Mouse (Mus musculus) CH12.LX (cell line): ENCODE measurements around the gene Rpusd2. TPM values are rescaled to one million over a fixed set of nuclear protein-coding genes. Genes with fewer than 3 reads are reported as not detected.

Experiments used
- DNase-seq: peaks from one replicate; pipeline ENCODE4 v3.0.0-alpha.2; 2013; ENCODE audit errors: extremely low read depth
- H3K27ac ChIP-seq: 2 replicates; pipeline ENCODE4 v1.5.1; 2012; ENCODE audit warnings: low read depth, mild to moderate bottlenecking, control low read depth, moderate library complexity; ENCODE audit not compliant: insufficient read depth
- H3K27me3 ChIP-seq: replicated peaks from 2 replicates; pipeline ENCODE3; 2012; ENCODE audit warnings: inconsistent platforms
- H3K36me3 ChIP-seq, 2 experiments: replicated peaks in 1 of 2; 2 replicates each; pipeline versions ENCODE3 to v1.6.1; 2012; ENCODE audit warnings: inconsistent platforms in 1 of 2, low read length in 1 of 2, mild to moderate bottlenecking in 1 of 2, mixed read lengths in 1 of 2, moderate library complexity in 1 of 2; ENCODE audit not compliant: control insufficient read depth in 1 of 2, insufficient read depth in 1 of 2
- H3K4me1 ChIP-seq, 2 experiments: 2 replicates each; pipeline ENCODE4 v1.6.1; 2012; ENCODE audit warnings: inconsistent platforms in 1 of 2, moderate library complexity in 1 of 2; ENCODE audit not compliant: insufficient read depth in 2 of 2, control insufficient read depth in 1 of 2
- H3K4me2 ChIP-seq: 2 replicates; pipeline ENCODE4 v1.6.1; 2012; ENCODE audit warnings: low read depth, mild to moderate bottlenecking, control low read depth; ENCODE audit not compliant: poor library complexity, insufficient read depth, severe bottlenecking
- H3K4me3 ChIP-seq, 3 experiments: fragments of 150-350 bp in 1 of 3; sonication (generic) in 1 of 3; replicated peaks in 1 of 3; 2 replicates each; pipeline versions ENCODE3 to v1.5.1; 2011 to 2012; ENCODE audit warnings: low read depth in 2 of 3, low read length in 2 of 3, mild to moderate bottlenecking in 2 of 3, moderate library complexity in 2 of 3, control low read depth in 1 of 3, improper control_type of control experiment in 1 of 3, inconsistent platforms in 1 of 3, mixed read lengths in 1 of 3; ENCODE audit not compliant: poor library complexity in 1 of 3
- H3K79me2 ChIP-seq: replicated peaks from 2 replicates; pipeline ENCODE4 v1.6.1; 2012; ENCODE audit warnings: mild to moderate bottlenecking, moderate library complexity; ENCODE audit not compliant: control insufficient read depth, poor library complexity, insufficient read depth, severe bottlenecking; ENCODE audit errors: extremely low read depth
- H3K9ac ChIP-seq: 2 replicates; pipeline ENCODE4 v1.6.1; 2012; ENCODE audit warnings: low read depth, mild to moderate bottlenecking, control low read depth, moderate library complexity; ENCODE audit not compliant: insufficient read depth
- H3K9me3 ChIP-seq: replicated peaks from 2 replicates; pipeline ENCODE3; 2012; ENCODE audit warnings: low read length, inconsistent platforms, mixed read lengths
- BHLHE40 ChIP-seq: IDR thresholded peaks from 2 replicates; pipeline ENCODE4 v1.6.1; 2011; ENCODE audit warnings: mild to moderate bottlenecking, low read depth, low read length, improper control_type of control experiment
- CTCF ChIP-seq, 2 experiments: IDR thresholded peaks in 1 of 2; conservative IDR thresholded peaks in 1 of 2; 2 replicates each; pipeline ENCODE4 v1.5.1; 2011 to 2012; ENCODE audit warnings: low read depth in 2 of 2, low read length in 2 of 2, improper control_type of control experiment in 1 of 2, inconsistent platforms in 1 of 2, mild to moderate bottlenecking in 1 of 2, moderate library complexity in 1 of 2
- ELF1 ChIP-seq: IDR thresholded peaks from 2 replicates; pipeline ENCODE4 v1.6.1; 2014; ENCODE audit warnings: low read depth, mild to moderate bottlenecking, inconsistent platforms, low read length, improper control_type of control experiment
- EP300 ChIP-seq: IDR thresholded peaks from 2 replicates; pipeline ENCODE4 v1.6.1; 2011; ENCODE audit warnings: low read length, improper control_type of control experiment
- ETS1 ChIP-seq: conservative IDR thresholded peaks from 2 replicates; pipeline ENCODE4 v1.6.1; 2012; ENCODE audit warnings: low read depth, mild to moderate bottlenecking, inconsistent platforms, low read length, improper control_type of control experiment, moderate library complexity
- GABPA ChIP-seq: IDR thresholded peaks from 2 replicates; pipeline ENCODE4 v1.6.1; 2012; ENCODE audit warnings: low read depth, low read length, improper control_type of control experiment, inconsistent platforms; ENCODE audit not compliant: insufficient replicate concordance
- IRF4 ChIP-seq: IDR thresholded peaks from 2 replicates; pipeline ENCODE4 v1.6.1; 2014; ENCODE audit warnings: low read depth, mild to moderate bottlenecking, inconsistent platforms, low read length, improper control_type of control experiment
- JUN ChIP-seq: IDR thresholded peaks from 2 replicates; pipeline ENCODE4 v1.6.1; 2011; ENCODE audit warnings: low read depth, mild to moderate bottlenecking, low read length, improper control_type of control experiment, moderate library complexity; ENCODE audit not compliant: insufficient read depth
- JUND ChIP-seq: conservative IDR thresholded peaks from 2 replicates; pipeline ENCODE4 v1.6.1; 2011; ENCODE audit warnings: low read depth, low read length, improper control_type of control experiment
- KAT2A ChIP-seq: IDR thresholded peaks from 2 replicates; pipeline ENCODE4 v1.6.1; 2012; ENCODE audit warnings: low read length, improper control_type of control experiment, inconsistent platforms; ENCODE audit not compliant: insufficient replicate concordance
- MAFK ChIP-seq: IDR thresholded peaks from 2 replicates; pipeline ENCODE4 v1.6.1; 2011; ENCODE audit warnings: low read length, improper control_type of control experiment; ENCODE audit not compliant: insufficient replicate concordance
- MEF2A ChIP-seq: IDR thresholded peaks from 2 replicates; pipeline ENCODE4 v1.6.1; 2014; ENCODE audit warnings: low read depth, mild to moderate bottlenecking, inconsistent platforms, low read length, improper control_type of control experiment, borderline replicate concordance
- MXI1 ChIP-seq: IDR thresholded peaks from 2 replicates; pipeline ENCODE4 v1.6.1; 2011; ENCODE audit warnings: mild to moderate bottlenecking, low read depth, low read length, improper control_type of control experiment
- POLR2A ChIP-seq: IDR thresholded peaks from 2 replicates; pipeline ENCODE4 v1.6.1; 2011; ENCODE audit warnings: low read depth, mild to moderate bottlenecking, improper control_type of control experiment, low read length
- POLR2AphosphoS2 ChIP-seq: IDR thresholded peaks from 2 replicates; pipeline ENCODE4 v1.6.1; 2011; ENCODE audit warnings: low read depth, low read length, improper control_type of control experiment
- RAD21 ChIP-seq: IDR thresholded peaks from 2 replicates; pipeline ENCODE4 v1.6.1; 2011; ENCODE audit warnings: low read depth, mild to moderate bottlenecking, low read length, improper control_type of control experiment, moderate library complexity
- RCOR1 ChIP-seq: conservative IDR thresholded peaks from 2 replicates; pipeline ENCODE4 v1.6.1; 2012; ENCODE audit warnings: low read depth, mild to moderate bottlenecking, inconsistent platforms, low read length, improper control_type of control experiment
- SIN3A ChIP-seq: IDR thresholded peaks from 2 replicates; pipeline ENCODE4 v1.6.1; 2012; ENCODE audit warnings: low read length, improper control_type of control experiment, inconsistent platforms
- SMC3 ChIP-seq: IDR thresholded peaks from 2 replicates; pipeline ENCODE4 v1.6.1; 2011; ENCODE audit warnings: low read depth, low read length, improper control_type of control experiment
- TCF12 ChIP-seq: IDR thresholded peaks from 2 replicates; pipeline ENCODE4 v1.6.1; 2014; ENCODE audit warnings: low read depth, mild to moderate bottlenecking, inconsistent platforms, low read length, improper control_type of control experiment
- UBTF ChIP-seq: IDR thresholded peaks from 2 replicates; pipeline ENCODE4 v1.6.1; 2012; ENCODE audit warnings: low read depth, mild to moderate bottlenecking, inconsistent platforms, low read length, improper control_type of control experiment, moderate library complexity
- USF1 ChIP-seq: IDR thresholded peaks from 2 replicates; pipeline ENCODE4 v1.6.1; 2014; ENCODE audit warnings: low read depth, mild to moderate bottlenecking, inconsistent platforms, low read length, improper control_type of control experiment
- ZNF384 ChIP-seq: IDR thresholded peaks from 2 replicates; pipeline ENCODE4 v1.6.1; 2012; ENCODE audit warnings: low read depth, low read length, improper control_type of control experiment, inconsistent platforms
- dilution Hi-C: fragments of 300-500 bp; cut with MboI; formaldehyde crosslinking; loops from 2 replicates; pipeline ENCODE4 v1.14.3; 2020; ENCODE audit warnings: low sequenced_read_pairs; ENCODE audit not compliant: extremely low pct_unique_long_range_greater_than_20kb, extremely low pct_ligation_motif_present
- in situ Hi-C: fragments of 300-500 bp; cut with MboI; formaldehyde crosslinking; loops from 3 replicates; pipeline ENCODE4 v1.14.3; 2019; ENCODE audit warnings: low sequenced_read_pairs, low pct_ligation_motif_present, low pct_unique_long_range_greater_than_20kb, mixed read lengths
- polyA plus RNA-seq: library from polyadenylated mRNA; unstranded; fragments of >175 nt; gene quantifications from 2 replicates; pipeline ENCODE4 v1.2.1, GENCODE M21; 2012; ENCODE audit warnings: low read depth; ENCODE audit not compliant: insufficient read length
- total RNA-seq, 2 experiments: library from RNA; depleted of rRNA; stranded (reverse); fragments of 300-350 nt in 1 of 2; fragments of >200 nt in 1 of 2; gene quantifications; 2 replicates each; pipeline ENCODE4 v1.2.3; 2012 to 2014

Rpusd2 gene
- total and polyA plus RNA-seq, 3 experiments: 10.7 to 14.7 (median 13.7) TPM

- TF ChIP-seq USF1 (no peak), POLR2AphosphoS2 (no peak), BHLHE40 (no peak), GABPA (no peak), CTCF (conservative IDR thresholded peaks at IDR 0.05 in 1 of 2, IDR thresholded peaks at IDR 0.05 in 1 of 2; ENCODE audit: low read depth in 2 of 2, low read length in 2 of 2) (peak in 1 of 2 experiments; percentile 39; a peak in 2 of 4 replicates), SMC3 (peak; percentile 15; the same call in 1 of the 2 replicates), UBTF (no peak), ZNF384 (no peak), POLR2A (no peak), RCOR1 (no peak), TCF12 (peak; percentile 54; the same call in 1 of the 2 replicates), IRF4 (no peak), ETS1 (0 out of 2 replicates have a peak, but pooled peaks have one; percentile 15), MAFK (no peak)
- dilution Hi-C loops: no loop called here
Observed at GRCm38 (mm10) chr2:119014989-119015388, 19.6 kb upstream of the Rpusd2 start.

GRCm38 (mm10) chr2:119015604-119016180, 18.9 kb upstream of the Rpusd2 start:
- in situ Hi-C loops (no loop called here), dilution Hi-C loops (no loop called here)
- H3K4me2 ChIP-seq: peak overlapping the region; percentile 78
- no peaks in the 10 kb centered on the region for H3K27me3 ChIP-seq
- H3K27ac ChIP-seq: peak overlapping the region; percentile 78
- peaks cover 5 to 26% of the 10 kb centered on the region in 2 experiments; a peak in 3 of 4 replicates for H3K4me1 ChIP-seq
- DNase-seq: peak; percentile 88
- H3K9ac ChIP-seq: no peak overlapping the region; the same call in 1 of the 2 replicates
- H3K9me3 ChIP-seq: peaks cover 4% of the 10 kb centered on the region
- peak overlapping the region in 2 of 3 experiments; percentile 13 to 33 for H3K4me3 ChIP-seq
- peak; percentile 63 for TF ChIP-seq ELF1
- no peak for TF ChIP-seq KAT2A
- TF ChIP-seq IRF4: peak; percentile 72
- TF ChIP-seq JUN: peak; percentile 67; the same call in 1 of the 2 replicates
- peak; percentile 96 for TF ChIP-seq MEF2A
- peak; percentile 61; the same call in 1 of the 2 replicates for TF ChIP-seq MAFK
- peak; percentile 41 for TF ChIP-seq SIN3A
- peak; percentile 77 for TF ChIP-seq TCF12
- peak; percentile 87 for TF ChIP-seq BHLHE40
- TF ChIP-seq SMC3: no peak
- peak; percentile 44; the same call in 1 of the 2 replicates for TF ChIP-seq MXI1
- TF ChIP-seq JUND: peak; percentile 75; the same call in 1 of the 2 replicates
- peak; percentile 82 for TF ChIP-seq ETS1
- TF ChIP-seq RAD21: no peak
- peak; percentile 92 for TF ChIP-seq EP300
- peaks cover 21 to 31% of the 10 kb centered on the region in 2 experiments for H3K36me3 ChIP-seq
- no peaks in the 10 kb centered on the region for H3K79me2 ChIP-seq

More at GRCm38 (mm10) chr2:119014989-119015388, 19.6 kb upstream of the Rpusd2 start:
- Histone ChIP-seq H3K4me3 (peak overlapping the region in 2 of 3 experiments; percentile 13 to 33), H3K9ac (no peak overlapping the region), H3K9me3 (peaks cover 4% of the 10 kb centered on the region), H3K36me3 (peaks cover 16 to 24% of the 10 kb centered on the region in 2 experiments), H3K27ac (peak overlapping the region; percentile 78), H3K79me2 (no peaks in the 10 kb centered on the region), H3K27me3 (no peaks in the 10 kb centered on the region), H3K4me2 (peak overlapping the region; percentile 78), H3K4me1 (peaks cover 5 to 26% of the 10 kb centered on the region in 2 experiments; a peak in 3 of 4 replicates)
- peak; percentile 70 for DNase-seq
- in situ Hi-C loops: no loop called here
